Mouse (Mus musculus) C2C12 (cell line): Measurements from ENCODE around the gene Rptor.

Experiments
- CTCF ChIP-seq: IDR thresholded peaks from one replicate; pipeline ENCODE4 v1.5.1; 2011; ENCODE audit not compliant: control insufficient read depth, insufficient read depth, insufficient read length
- MAX ChIP-seq: IDR thresholded peaks from one replicate; pipeline ENCODE4 v1.6.1; 2011; ENCODE audit warnings: mild to moderate bottlenecking, control low read depth
- MYOD1 ChIP-seq: IDR thresholded peaks from one replicate; pipeline ENCODE4 v1.6.1; 2011; ENCODE audit warnings: low read depth; ENCODE audit not compliant: control insufficient read depth, insufficient read length
- MYOG ChIP-seq: IDR thresholded peaks from one replicate; pipeline ENCODE4 v1.6.1; 2011; ENCODE audit not compliant: control insufficient read depth, insufficient read length; ENCODE audit errors: extremely low read depth
- USF1 ChIP-seq: IDR thresholded peaks from one replicate; pipeline ENCODE4 v1.6.1; 2011; ENCODE audit warnings: low read depth, mild to moderate bottlenecking, control low read depth, moderate library complexity

DNA sequence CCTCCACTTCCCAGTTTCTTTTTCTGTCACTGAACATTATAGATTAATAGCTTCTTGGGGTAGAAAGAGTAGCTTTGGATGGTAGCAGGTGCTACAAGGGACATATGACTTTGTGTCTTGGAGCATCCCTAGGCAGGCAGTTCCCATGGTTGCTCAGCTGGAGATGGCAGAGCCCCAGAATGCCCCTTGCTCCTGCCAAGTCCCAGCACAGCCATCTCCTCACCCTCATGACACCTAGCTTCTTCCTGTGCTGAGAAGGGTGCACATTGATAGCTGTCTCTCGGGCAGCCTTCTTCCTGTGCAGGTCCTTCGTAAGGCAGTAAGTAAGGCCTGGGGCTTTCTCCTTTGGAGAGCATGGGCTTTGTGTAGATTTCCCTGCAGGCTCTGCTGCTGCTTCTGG, 78.0 kb downstream of the Rptor start:
- TF ChIP-seq CTCF, result no peak
- no peak for TF ChIP-seq USF1
- no peak for TF ChIP-seq MAX
- TF ChIP-seq MYOG, result no peak
- no peak for TF ChIP-seq MYOD1
